Mouse (Mus musculus): ENCODE results near the gene Paqr6. TPM values are rescaled to one million over a fixed set of nuclear protein-coding genes. Genes with fewer than 3 reads are reported as not detected.

Paqr6 gene
- not detected in 2 replicates for polyA plus RNA-seq (2012; ENCODE audit: insufficient read depth, insufficient read length, low replicate concordance, missing spikeins)

GRCm38 (mm10) chr3:88364337-88364736, at the start of gene Paqr6:
TSS of gene Paqr6 (plus strand) at chr3:88364584.
- Histone ChIP-seq H3K27ac (ENCODE audit: insufficient read depth, low read depth, low read length) (peak within 1 kb of the TSS; percentile 38), H3K4me3 (ENCODE audit: insufficient read depth, low read depth, low read length) (peak within 1 kb of the TSS; percentile 3; the same call in 1 of the 2 replicates), H3K4me1 (ENCODE audit: control insufficient read depth, insufficient read depth, low read length) (peaks cover 28% of the 10 kb centered on the region)
- WGBS = 18% methylated on average over 16 of the region's 16 CpGs
- no peak for TF ChIP-seq POLR2A (IDR thresholded peaks at IDR 0.05; ENCODE audit: insufficient read depth, low read depth, low read length)
- no peak for TF ChIP-seq CTCF (IDR thresholded peaks at IDR 0.05; ENCODE audit: insufficient read depth, low read depth, low read length)

- Histone ChIP-seq H3K4me3 (ENCODE audit: insufficient read depth, low read depth, low read length) (peak within 1 kb of the TSS; percentile 62), H3K4me1 (ENCODE audit: control insufficient read depth, insufficient read depth, low read length) (peaks cover 13% of the 10 kb centered on the region), H3K27ac (ENCODE audit: insufficient read depth, low read depth, low read length) (no peak within 1 kb of the TSS)
- TF ChIP-seq CTCF (IDR thresholded peaks at IDR 0.05; ENCODE audit: insufficient read depth, low read depth, low read length) = no peak
- TF ChIP-seq POLR2A (IDR thresholded peaks at IDR 0.05; ENCODE audit: insufficient read depth, low read depth, low read length) = peak; percentile 38; the same call in 1 of the 2 replicates
- WGBS = 0% methylated on average over 10 of the region's 10 CpGs
Measured at GRCm38 (mm10) chr3:88324951-88325405, 39.4 kb upstream of the Paqr6 start, which contains the start of gene Glmp. TSS of gene Glmp (plus strand) at chr3:88325023.

- no peak for TF ChIP-seq CTCF (IDR thresholded peaks at IDR 0.05; ENCODE audit: insufficient read depth, low read depth, low read length)
- H3K27ac ChIP-seq (ENCODE audit: insufficient read depth, low read depth, low read length) = no peak overlapping the region
- WGBS = 83% methylated on average over 5 of the region's 5 CpGs
Measured at GRCm38 (mm10) chr3:88328956-88329355, 35.4 kb upstream of the Paqr6 start.

GRCm38 (mm10) chr3:88331282-88331681, 33.1 kb upstream of the Paqr6 start:
- 27% methylated on average over 2 of the region's 2 CpGs for WGBS
- TF ChIP-seq POLR2A (IDR thresholded peaks at IDR 0.05; ENCODE audit: insufficient read depth, low read depth, low read length) (no peak), CTCF (IDR thresholded peaks at IDR 0.05; ENCODE audit: insufficient read depth, low read depth, low read length) (no peak)
- Histone ChIP-seq H3K27ac (ENCODE audit: insufficient read depth, low read depth, low read length) (no peak overlapping the region), H3K4me1 (ENCODE audit: control insufficient read depth, insufficient read depth, low read length) (peaks cover 2% of the 10 kb centered on the region), H3K4me3 (ENCODE audit: insufficient read depth, low read depth, low read length) (no peak overlapping the region)

More at GRCm38 (mm10) chr3:88328956-88329355, 35.4 kb upstream of the Paqr6 start:
- Histone ChIP-seq H3K4me1 (ENCODE audit: control insufficient read depth, insufficient read depth, low read length) (peaks cover 13% of the 10 kb centered on the region), H3K4me3 (ENCODE audit: insufficient read depth, low read depth, low read length) (no peak overlapping the region)

- Histone ChIP-seq H3K4me3 (ENCODE audit: insufficient read depth, low read depth, low read length) (no peak overlapping the region), H3K27ac (ENCODE audit: insufficient read depth, low read depth, low read length) (no peak overlapping the region), H3K4me1 (ENCODE audit: control insufficient read depth, insufficient read depth, low read length) (peaks cover 6% of the 10 kb centered on the region)
- no peak for TF ChIP-seq CTCF (IDR thresholded peaks at IDR 0.05; ENCODE audit: insufficient read depth, low read depth, low read length)
- TF ChIP-seq POLR2A (IDR thresholded peaks at IDR 0.05; ENCODE audit: insufficient read depth, low read depth, low read length) = no peak
- WGBS = 66% methylated on average over 12 of the region's 12 CpGs
Measured at GRCm38 (mm10) chr3:88334029-88334658, 30.2 kb upstream of the Paqr6 start.

- 36% methylated on average over 3 of the region's 3 CpGs for WGBS
Measured at GRCm38 (mm10) chr3:88334902-88335435, 29.4 kb upstream of the Paqr6 start.

GRCm38 (mm10) chr3:88335436-88336053, 28.8 kb upstream of the Paqr6 start:
- H3K27ac ChIP-seq (ENCODE audit: insufficient read depth, low read depth, low read length) = peak overlapping the region; percentile 97; the same call in 1 of the 2 replicates
- peaks cover 6% of the 10 kb centered on the region for H3K4me1 ChIP-seq (ENCODE audit: control insufficient read depth, insufficient read depth, low read length)
- WGBS = under 1% methylated on average over 27 of the region's 27 CpGs
- H3K4me3 ChIP-seq (ENCODE audit: insufficient read depth, low read depth, low read length) = peak overlapping the region; percentile 92
- TF ChIP-seq POLR2A (IDR thresholded peaks at IDR 0.05; ENCODE audit: insufficient read depth, low read depth, low read length) = no peak
- no peak for TF ChIP-seq CTCF (IDR thresholded peaks at IDR 0.05; ENCODE audit: insufficient read depth, low read depth, low read length)

More at GRCm38 (mm10) chr3:88334902-88335435, 29.4 kb upstream of the Paqr6 start:
- TF ChIP-seq POLR2A (IDR thresholded peaks at IDR 0.05; ENCODE audit: insufficient read depth, low read depth, low read length) (no peak), CTCF (IDR thresholded peaks at IDR 0.05; ENCODE audit: insufficient read depth, low read depth, low read length) (no peak)
- Histone ChIP-seq H3K4me3 (ENCODE audit: insufficient read depth, low read depth, low read length) (no peak overlapping the region), H3K27ac (ENCODE audit: insufficient read depth, low read depth, low read length) (no peak overlapping the region), H3K4me1 (ENCODE audit: control insufficient read depth, insufficient read depth, low read length) (peaks cover 6% of the 10 kb centered on the region)

GRCm38 (mm10) chr3:88336058-88337013, 28.0 kb upstream of the Paqr6 start, which contains the start of the genes Tmem79 and Smg5:
TSS of gene Tmem79 (minus strand) at chr3:88336148.
TSS of gene Smg5 (plus strand) at chr3:88336260.
- Histone ChIP-seq H3K4me3 (ENCODE audit: insufficient read depth, low read depth, low read length) (peak within 1 kb of the TSS; percentile 92), H3K27ac (ENCODE audit: insufficient read depth, low read depth, low read length) (peak within 1 kb of the TSS; percentile 97), H3K4me1 (ENCODE audit: control insufficient read depth, insufficient read depth, low read length) (peaks cover 6% of the 10 kb centered on the region)
- TF ChIP-seq POLR2A (IDR thresholded peaks at IDR 0.05; ENCODE audit: insufficient read depth, low read depth, low read length) (peak; percentile 95), CTCF (IDR thresholded peaks at IDR 0.05; ENCODE audit: insufficient read depth, low read depth, low read length) (no peak)
- WGBS = under 1% methylated on average over 58 of the region's 66 CpGs

Measured in olfactory bulb, adult 2 months (tissue).